Mouse (Mus musculus): ENCODE results near the gene Tmeff2.

DNA sequence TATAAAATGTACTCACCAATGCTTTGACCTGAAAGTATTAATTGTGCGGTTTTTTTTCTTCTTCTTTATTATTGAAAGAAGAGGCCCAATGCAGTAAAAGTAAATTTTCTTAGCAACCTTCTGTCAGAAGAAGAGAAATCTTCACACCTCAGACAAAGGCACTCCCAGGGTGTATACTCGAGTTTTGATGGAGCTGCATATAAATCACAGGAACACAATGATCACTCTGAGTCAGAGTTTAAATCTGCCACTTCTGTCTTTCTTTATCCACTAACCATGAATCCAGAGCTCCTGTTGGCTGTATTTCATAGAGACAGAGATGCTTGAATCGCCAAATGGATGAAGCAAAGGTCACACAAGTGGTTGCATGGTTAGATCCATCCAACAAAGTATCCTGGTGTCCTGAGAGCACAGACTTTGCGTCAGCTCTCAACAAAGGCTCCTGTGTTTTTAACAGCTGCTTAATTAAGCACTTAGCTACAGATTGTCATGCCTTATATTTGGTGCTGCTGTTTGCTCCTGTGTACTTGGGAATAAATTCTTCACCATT is 189.8 kb downstream of the Tmeff2 start:
- TF ChIP-seq HCFC1 (IDR thresholded peaks at IDR 0.05; ENCODE audit: borderline replicate concordance, insufficient read depth, low read length) (no peak), ZC3H11A (IDR thresholded peaks at IDR 0.05; ENCODE audit: borderline replicate concordance, low read depth, low read length) (no peak)

Measured in ES-E14 (cell line).